Comparison of ENCODE assay signal across 9 mouse cellular contexts in the genomic region with DNA sequence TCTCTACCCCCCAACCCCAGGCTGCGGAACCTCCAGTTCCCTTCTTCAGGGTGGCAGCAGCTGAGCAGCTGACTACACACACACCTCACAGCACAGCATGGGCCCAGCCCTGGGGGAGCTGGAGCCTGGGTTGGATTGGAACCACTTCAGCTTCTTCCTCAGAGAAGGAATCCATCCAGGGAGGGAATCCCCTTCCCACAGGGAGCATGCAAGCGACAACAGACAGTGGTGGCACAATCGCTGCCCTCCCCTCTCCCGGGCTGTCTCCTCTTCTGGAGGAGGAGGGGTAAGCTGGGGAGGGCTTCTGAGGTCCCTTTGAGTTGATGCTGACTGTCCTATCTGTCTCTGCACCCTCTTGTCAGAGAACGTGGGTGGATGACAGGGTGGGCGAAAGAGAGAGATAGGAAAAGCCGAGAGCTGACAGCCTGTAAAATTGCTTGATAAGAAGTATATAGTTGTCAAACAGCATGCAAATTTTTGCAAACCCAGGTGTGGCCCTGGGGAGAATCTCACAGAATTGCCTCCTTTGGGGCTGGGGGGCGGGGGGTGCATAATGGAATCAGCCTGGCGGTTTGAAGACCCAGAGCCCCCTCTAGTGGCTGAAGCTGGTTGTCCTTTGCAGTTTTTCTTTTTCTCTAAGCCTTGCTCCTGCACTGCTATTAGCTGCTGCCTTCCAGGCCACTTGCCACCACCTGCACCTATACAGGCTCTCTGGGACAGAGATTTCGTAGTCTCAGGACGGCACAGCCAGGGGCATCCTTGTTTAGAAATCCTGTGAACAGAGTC. TPM values are rescaled to one million over a fixed set of nuclear protein-coding genes. Genes with fewer than 3 reads are reported as not detected.
DNase-seq lines count a peak whose midpoint lies in the region; ATAC-seq and TF ChIP-seq lines count a peak whose summit lies in the region.
"Had no signal": no experiment of that assay in that cellular context is flagged by ENCODE, and none has a peak within 500 bp of the region (broad histone marks: within the 10 kb centered on the region; RNA-seq: fewer than 3 reads in every experiment).

No protein-coding gene starts in this region.

- no peak overlapping the region for H3K27ac ChIP-seq in kidney, postnatal 0 days
- no peak overlapping the region for H3K27ac ChIP-seq in liver, embryonic 11.5 days (ENCODE audit: low read depth, low read length)
- no peak overlapping the region for H3K27ac ChIP-seq in thymus, adult 2 months (ENCODE audit: control insufficient read depth, insufficient read depth, low read length)

- no peaks in the 10 kb centered on the region for H3K9me3 ChIP-seq in kidney, postnatal 0 days (replicated peaks; ENCODE audit: low read length)
- no peaks in the 10 kb centered on the region for H3K9me3 ChIP-seq in liver, embryonic 11.5 days (ENCODE audit: control insufficient read depth, low read length)

- TF ChIP-seq CTCF in kidney, postnatal 0 days (IDR thresholded peaks at IDR 0.05; ENCODE audit: low read depth), result peak; percentile 87
- TF ChIP-seq CTCF in thymus, adult 2 months (IDR thresholded peaks at IDR 0.05; ENCODE audit: borderline replicate concordance, control insufficient read depth, extremely low read depth, insufficient read depth, low read length, poor library complexity), result peak; percentile 81

- peak; percentile 64 for DNase-seq in ovary, postnatal 14 days (ENCODE audit: low spot score)
- no peak for DNase-seq in ovary, postnatal 10 days (ENCODE audit: low spot score)
- DNase-seq in c-Kit-positive CD71-positive TER-119-positive erythroid progenitor cells, embryonic 14.5 days (ENCODE audit: low spot score), result peak; percentile 47
- DNase-seq in forelimb bud, embryonic 11.5 days (ENCODE audit: low read depth, low spot score), result peak; percentile 56
- peak; percentile 68 for DNase-seq in kidney, postnatal 0 days (ENCODE audit: low spot score)
- no peak for DNase-seq in liver, embryonic 11.5 days (ENCODE audit: low spot score)
- peak; percentile 64 for DNase-seq in neural tube, embryonic 10.5 days (ENCODE audit: extremely low spot score, low spot score)
- peak; percentile 77 for DNase-seq in thymus, adult 2 months

- no peak overlapping the region for H3K4me3 ChIP-seq in kidney, postnatal 0 days (replicated peaks; ENCODE audit: low read depth, low read length)
- no peak overlapping the region for H3K4me3 ChIP-seq in liver, embryonic 11.5 days (ENCODE audit: low read depth, low read length)
- H3K4me3 ChIP-seq in thymus, adult 2 months (ENCODE audit: control insufficient read depth, insufficient read depth, low read length), result no peak overlapping the region
- H3K4me3 ChIP-seq: erythroblast, embryonic 14.5 days had no signal

- TF ChIP-seq POLR2A in thymus, adult 2 months (IDR thresholded peaks at IDR 0.05; ENCODE audit: control insufficient read depth, extremely low read depth, insufficient read depth, low read length, poor library complexity), result no peak

- no peak overlapping the region for H3K9ac ChIP-seq in kidney, postnatal 0 days (ENCODE audit: low read depth, low read length)
- no peak overlapping the region for H3K9ac ChIP-seq in liver, embryonic 11.5 days (ENCODE audit: low read depth, low read length)

- H3K36me3 ChIP-seq in kidney, postnatal 0 days (ENCODE audit: insufficient read depth, low read length), result no peaks in the 10 kb centered on the region
- H3K36me3 ChIP-seq in liver, embryonic 11.5 days (ENCODE audit: control insufficient read depth, insufficient read depth, low read length), result no peaks in the 10 kb centered on the region
- no peaks in the 10 kb centered on the region for H3K36me3 ChIP-seq in thymus, adult 2 months (ENCODE audit: control insufficient read depth, insufficient read depth, low read length)

- 36% methylated on average over 11 of the region's 11 CpGs for WGBS in kidney, postnatal 0 days
- 17% methylated on average over 11 of the region's 11 CpGs for WGBS in liver, embryonic 11.5 days
- 46% methylated on average over 11 of the region's 11 CpGs for WGBS in thymus, adult 2 months

- no peak overlapping the region for H3K4me2 ChIP-seq in kidney, postnatal 0 days (ENCODE audit: low read length)
- peak overlapping the region; percentile 23; the same call in 1 of the 2 replicates for H3K4me2 ChIP-seq in liver, embryonic 11.5 days

- no peaks in the 10 kb centered on the region for H3K4me1 ChIP-seq in kidney, postnatal 0 days (replicated peaks; ENCODE audit: insufficient read depth, low read length)
- H3K4me1 ChIP-seq in liver, embryonic 11.5 days (replicated peaks; ENCODE audit: control insufficient read depth, insufficient read depth, low read length), result 0 out of 2 replicates have a peak, but pooled peaks cover 2% of the 10 kb centered on the region
- peaks cover 48% of the 10 kb centered on the region for H3K4me1 ChIP-seq in thymus, adult 2 months (replicated peaks; ENCODE audit: control insufficient read depth, insufficient read depth, low read length)

- H3K27me3 ChIP-seq in kidney, postnatal 0 days (ENCODE audit: insufficient read depth, low read length), result no peaks in the 10 kb centered on the region
- H3K27me3 ChIP-seq in liver, embryonic 11.5 days (replicated peaks; ENCODE audit: control insufficient read depth, insufficient read depth, low read length), result peaks cover 28% of the 10 kb centered on the region
- no peaks in the 10 kb centered on the region for H3K27me3 ChIP-seq in thymus, adult 2 months (ENCODE audit: control insufficient read depth, insufficient read depth, low read length)

- ATAC-seq in kidney, postnatal 0 days (replicated peaks; ENCODE audit: low FRiP score, low read depth), result no peak
- no peak for ATAC-seq in liver, embryonic 11.5 days (replicated peaks; ENCODE audit: low FRiP score)

RNA-seq across cellular contexts. Expression of gene Tnrc6b, which starts 16.8 kb away (rescaled TPM):
- polyA plus RNA-seq in kidney, postnatal 0 days (2015; fragmentation: Nextera tagmentation; extraction: Ambion mirVana), result 11.2 and 15.4 TPM in 2 replicates
- 17.7 and 18.5 TPM in 2 replicates for polyA plus RNA-seq in liver, embryonic 11.5 days (2014; fragmentation: Nextera tagmentation; extraction: Ambion mirVana)
- polyA plus RNA-seq in thymus, adult 2 months (2012; rRNA removed), result 56.1 and 57.9 TPM in 2 replicates

RNA-seq across cellular contexts. Expression of gene Fam83f, which starts 22.7 kb away (rescaled TPM):
- 5.6 and 6.1 TPM in 2 replicates for polyA plus RNA-seq in kidney, postnatal 0 days (2015; fragmentation: Nextera tagmentation; extraction: Ambion mirVana)
- polyA plus RNA-seq in liver, embryonic 11.5 days (2014; fragmentation: Nextera tagmentation; extraction: Ambion mirVana), result 0.34 and 0.61 TPM in 2 replicates
- polyA plus RNA-seq in thymus, adult 2 months (2012; rRNA removed), result 3.5 and 5.4 TPM in 2 replicates
- polyA plus RNA-seq: erythroblast, embryonic 14.5 days had no signal

Comparison
In these comparisons a context has a peak if more than half of its experiments do, and no peak if none do; other contexts are left out.
1. DNase-seq: peak in ovary, postnatal 14 days (single experiment), c-Kit-positive CD71-positive TER-119-positive erythroid progenitor cells, embryonic 14.5 days (single experiment), forelimb bud, embryonic 11.5 days (single experiment), kidney, postnatal 0 days (single experiment), neural tube, embryonic 10.5 days (single experiment) and thymus, adult 2 months (single experiment); none in ovary, postnatal 10 days (single experiment) and liver, embryonic 11.5 days (single experiment).